Mouse (Mus musculus) right cerebral cortex, postnatal 10 days (tissue): ENCODE results near the gene Nln.
A peak's percentile ranks its signal among the peaks of the same experiment; 100 is the strongest.

Source experiments
- DNase-seq, 2 experiments: peaks; one replicate each; pipeline ENCODE4 v3.0.0; 2021; ENCODE audit warnings: low spot score in 2 of 2

Gene Nln

GRCm38 (mm10) chr13:104042738-104043137 is 66.7 kb downstream of the Nln start:
- DNase-seq, result no peak

GRCm38 (mm10) chr13:104041481-104041880 is 67.9 kb downstream of the Nln start:
- no peak for DNase-seq

- DNase-seq, result no peak
Observed at GRCm38 (mm10) chr13:104040950-104041349, 68.5 kb downstream of the Nln start.

GRCm38 (mm10) chr13:104039861-104040260 is 69.6 kb downstream of the Nln start:
- DNase-seq, result no peak

GRCm38 (mm10) chr13:104038891-104039290 is 70.5 kb downstream of the Nln start:
- DNase-seq, result no peak

- no peak for DNase-seq
Observed at GRCm38 (mm10) chr13:104038358-104038757, 71.1 kb downstream of the Nln start.

GRCm38 (mm10) chr13:104037531-104038290 is 71.7 kb downstream of the Nln start:
- DNase-seq, result no peak

- peak; percentile 70 to 76 for DNase-seq
Observed at GRCm38 (mm10) chr13:104036494-104037290, 72.7 kb downstream of the Nln start.

- no peak for DNase-seq
Observed at GRCm38 (mm10) chr13:104035651-104036050, 73.8 kb downstream of the Nln start.

- peak; percentile 50 to 66 for DNase-seq
Observed at GRCm38 (mm10) chr13:104034854-104035253, 74.6 kb downstream of the Nln start.

- DNase-seq, result peak in 1 of 2 experiments; percentile 37
Observed at GRCm38 (mm10) chr13:104032620-104033133, 76.7 kb downstream of the Nln start.

- no peak for DNase-seq
Observed at GRCm38 (mm10) chr13:104031821-104032331, 77.5 kb downstream of the Nln start.

GRCm38 (mm10) chr13:104030956-104031355 is 78.5 kb downstream of the Nln start:
- no peak for DNase-seq

GRCm38 (mm10) chr13:104029511-104029910 is 79.9 kb downstream of the Nln start:
- no peak for DNase-seq

- no peak for DNase-seq
Observed at GRCm38 (mm10) chr13:104029089-104029488, 80.3 kb downstream of the Nln start.

GRCm38 (mm10) chr13:104026525-104026924 is 82.9 kb downstream of the Nln start:
- no peak for DNase-seq

- no peak for DNase-seq
Observed at GRCm38 (mm10) chr13:104025710-104025995, 83.8 kb downstream of the Nln start.

GRCm38 (mm10) chr13:104024856-104025709 is 84.3 kb downstream of the Nln start:
- DNase-seq, result no peak

- no peak for DNase-seq
Observed at GRCm38 (mm10) chr13:104024275-104024674, 85.1 kb downstream of the Nln start.

- peak; percentile 56 to 63 for DNase-seq
Observed at GRCm38 (mm10) chr13:104023356-104023911, 86.0 kb downstream of the Nln start.

GRCm38 (mm10) chr13:104018466-104019076 is 90.8 kb downstream of the Nln start:
- DNase-seq, result no peak
